Mouse (Mus musculus) kidney, postnatal 14 days (tissue): Measurements from ENCODE around the gene Paqr4.

Source experiments
- DNase-seq: peaks from one replicate; pipeline ENCODE4 v3.0.0; 2022; ENCODE audit warnings: mixed read lengths

The Paqr4 gene

DNA sequence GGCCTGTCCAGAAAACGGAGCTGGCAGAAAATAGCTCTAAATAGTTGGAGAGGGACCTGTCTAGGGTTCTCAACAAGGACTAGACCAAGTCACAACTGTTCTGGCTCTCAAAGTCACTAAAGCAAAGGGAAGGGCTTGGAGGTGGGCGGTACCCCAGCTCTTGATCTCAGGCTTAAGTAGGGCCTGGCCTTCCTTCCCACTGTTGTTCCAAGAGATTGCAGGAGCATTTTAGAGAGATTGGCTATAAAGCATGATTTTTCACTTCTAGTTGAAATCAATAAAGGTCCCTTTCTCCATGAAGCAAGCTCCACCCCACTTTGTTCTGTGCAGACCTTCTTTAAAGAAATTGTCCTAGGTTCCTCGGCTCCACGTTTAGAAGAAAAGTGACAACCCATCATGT lies 15.2 kb downstream of the Paqr4 start:
- DNase-seq, result no peak

DNA sequence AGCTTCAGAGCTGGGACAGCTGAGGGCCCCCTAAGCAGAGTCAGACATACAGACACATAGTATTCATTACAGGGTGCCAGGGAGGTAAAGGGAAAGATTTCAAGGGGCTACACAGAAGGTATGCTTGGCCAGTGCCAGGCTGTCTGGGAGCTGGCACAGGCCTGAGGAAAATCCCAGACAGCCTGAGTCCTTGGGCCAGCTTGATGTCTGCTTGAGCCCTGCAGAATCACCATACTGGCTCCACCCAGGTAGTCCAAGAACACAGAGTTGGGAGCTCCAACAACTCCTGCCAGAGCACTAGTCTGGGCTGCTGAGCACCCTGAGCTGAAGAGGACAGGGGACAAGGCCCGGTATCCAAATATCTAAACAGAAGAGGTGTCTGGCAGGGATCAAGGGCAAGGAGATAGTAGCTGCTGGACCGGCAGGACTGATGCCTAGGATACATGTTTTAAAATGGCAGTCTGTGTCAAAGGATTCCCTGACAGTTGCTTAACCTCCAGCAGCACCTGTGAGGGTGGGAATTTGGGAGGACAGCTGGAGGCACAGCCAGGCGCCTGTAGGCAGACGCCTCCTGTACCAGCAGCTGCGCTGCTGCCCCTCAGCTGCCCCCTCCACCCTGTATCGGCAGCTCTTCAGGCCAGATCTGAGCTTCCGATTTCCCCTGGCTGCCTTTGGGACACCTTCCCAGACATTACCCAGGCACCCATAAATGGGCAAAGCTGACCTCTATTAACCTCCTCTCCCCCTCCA lies 18.1 kb downstream of the Paqr4 start, which contains the start of gene 1520401A03Rik:
1520401A03Rik (minus strand) TSS at position 408 of the 750 bp plus-strand sequence.
- no peak for DNase-seq

DNA sequence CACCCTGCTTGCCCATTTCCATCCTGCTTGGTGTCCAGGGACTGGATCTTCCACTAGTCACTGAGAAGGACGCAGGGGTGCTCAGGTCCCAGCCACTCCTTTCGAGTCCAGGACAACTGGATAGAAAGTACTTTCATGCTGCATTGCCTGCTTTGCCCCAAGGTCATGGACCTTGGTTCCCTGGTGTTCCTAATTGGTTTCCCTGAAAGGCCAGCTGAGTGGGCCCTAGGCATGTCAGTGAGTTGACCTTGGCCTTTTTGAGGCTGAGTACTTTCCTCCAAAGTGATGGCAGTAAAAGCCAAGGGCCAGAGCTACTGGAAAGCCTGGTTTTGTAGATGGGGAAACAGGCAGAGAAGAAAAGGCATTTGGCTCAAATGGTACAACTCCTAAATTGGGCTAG lies 18.8 kb downstream of the Paqr4 start:
- no peak for DNase-seq

DNA sequence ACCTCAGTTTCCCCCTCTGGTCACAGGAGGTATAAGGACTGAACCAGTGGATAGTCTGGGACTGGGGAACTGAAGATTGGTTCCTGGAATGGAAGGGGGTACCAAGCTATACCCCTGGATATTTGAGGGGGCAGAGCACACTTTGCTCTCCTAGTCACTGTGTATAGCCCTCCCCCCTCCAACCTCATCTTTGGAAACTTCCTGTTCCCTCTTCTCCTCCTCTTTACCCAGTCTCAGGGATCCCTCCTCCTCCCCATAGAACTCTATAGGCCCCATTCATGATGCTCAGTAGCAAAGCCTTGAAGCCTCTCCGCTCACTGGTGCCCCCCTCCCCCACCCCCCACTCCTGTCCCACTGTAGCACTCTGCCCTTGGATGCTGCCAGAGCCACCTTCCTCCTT lies 21.2 kb downstream of the Paqr4 start:
- DNase-seq, result no peak

DNA sequence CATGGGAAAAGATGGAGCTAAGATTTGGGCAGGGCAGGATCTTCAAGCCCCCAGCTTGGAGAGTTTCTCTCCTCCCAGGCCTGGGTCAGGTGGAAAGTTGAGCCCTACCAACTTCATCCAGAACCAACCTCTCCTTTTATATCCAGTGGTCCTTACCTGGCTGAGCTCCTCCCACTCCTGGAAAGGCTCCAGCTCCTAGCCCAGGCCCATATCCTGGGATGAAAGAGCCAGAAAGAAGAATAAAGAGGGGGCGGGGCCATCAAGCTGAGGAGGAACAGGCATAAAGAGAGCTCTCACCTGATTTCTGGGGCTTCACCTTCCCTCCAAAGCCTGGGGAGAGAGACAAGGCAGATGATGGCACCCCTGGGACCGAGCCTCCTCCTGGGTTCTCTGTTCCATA lies 23.7 kb downstream of the Paqr4 start:
- DNase-seq, result no peak

DNA sequence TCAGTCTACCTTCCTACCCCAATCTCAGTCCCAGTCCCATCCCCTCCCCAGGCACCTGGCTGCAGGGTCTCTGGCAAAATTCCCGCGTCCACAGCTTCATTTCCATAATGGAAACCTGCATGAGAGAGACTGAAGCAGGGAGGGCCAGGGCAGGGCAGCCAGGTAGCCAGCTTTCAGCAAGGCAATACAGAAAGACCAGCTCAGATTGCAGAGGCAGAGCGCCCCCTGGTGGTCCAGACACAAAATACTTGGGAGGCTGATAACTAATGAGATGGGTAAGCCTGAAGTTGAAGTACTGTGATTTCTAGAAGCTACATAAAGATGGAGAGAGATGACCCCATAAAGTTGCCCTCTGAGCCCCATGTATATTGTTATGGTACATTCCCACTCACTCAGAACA lies 34.5 kb downstream of the Paqr4 start:
- peak; percentile 79 for DNase-seq

DNA sequence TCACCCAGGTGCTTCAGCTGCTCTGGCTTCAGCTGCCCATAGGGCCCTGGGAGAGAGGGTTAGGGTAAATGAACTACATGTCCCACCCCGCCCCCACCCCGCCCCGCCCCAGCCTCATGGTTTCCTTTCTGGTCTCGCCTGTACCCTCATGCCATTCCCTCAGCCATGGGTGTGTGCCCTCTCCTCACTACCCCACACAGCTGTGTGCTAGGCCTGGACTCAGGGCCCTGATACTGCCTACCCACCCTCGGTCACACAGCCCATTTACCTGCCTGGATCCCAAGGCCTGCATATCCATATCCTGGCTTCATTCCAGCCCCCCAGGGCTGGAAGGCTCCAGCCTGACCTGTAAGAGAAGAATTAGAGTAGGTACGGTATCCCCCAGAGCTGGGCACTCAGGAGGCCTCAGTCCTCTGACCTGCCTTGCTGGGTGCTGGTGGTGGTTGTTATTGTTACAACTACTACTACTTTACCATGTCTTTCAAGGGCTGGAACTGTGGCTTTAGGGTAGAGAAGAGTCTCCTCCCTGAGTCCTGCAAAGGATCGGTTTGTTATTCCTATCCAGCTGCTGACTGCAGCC lies 35.1 kb downstream of the Paqr4 start:
- no peak for DNase-seq

DNA sequence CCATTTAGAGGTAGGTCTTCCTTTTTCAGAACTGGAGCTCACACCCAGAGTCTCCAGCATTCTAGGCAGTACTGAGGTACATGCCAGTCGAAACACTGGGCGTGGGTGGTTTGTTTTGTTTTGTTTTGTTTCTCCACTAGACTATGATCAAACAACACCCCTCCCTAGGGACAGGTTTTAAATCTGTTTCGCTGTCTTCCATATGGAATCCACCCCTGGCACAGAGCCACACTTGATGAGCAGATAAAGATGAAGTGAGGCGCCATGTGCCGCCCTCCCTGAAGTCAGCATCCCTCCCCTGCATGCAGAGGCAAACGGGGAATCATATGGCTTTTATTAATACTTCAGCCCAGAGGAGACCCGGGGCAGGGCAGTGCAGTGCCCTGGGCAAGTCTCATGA lies 35.9 kb downstream of the Paqr4 start:
- no peak for DNase-seq

DNA sequence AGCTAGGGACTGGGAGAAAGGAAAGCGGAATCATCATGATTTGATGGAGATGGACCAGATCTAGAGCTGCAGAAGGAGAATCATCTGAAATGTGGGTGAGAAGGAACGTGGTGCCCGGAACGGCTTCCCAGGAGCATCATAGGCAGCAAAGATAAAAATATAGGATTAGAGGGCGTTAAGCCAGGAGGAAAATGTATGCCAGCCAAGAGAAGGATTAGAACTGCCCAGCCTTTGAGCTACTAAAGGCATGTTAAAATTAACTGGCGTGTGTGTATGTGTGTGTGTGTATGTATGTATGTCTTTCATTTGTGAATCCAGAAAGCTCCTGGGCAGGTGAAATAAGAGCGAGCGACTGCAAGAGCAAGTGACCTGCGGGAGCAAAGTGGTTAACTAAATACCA lies 37.4 kb downstream of the Paqr4 start:
- DNase-seq, result no peak

DNA sequence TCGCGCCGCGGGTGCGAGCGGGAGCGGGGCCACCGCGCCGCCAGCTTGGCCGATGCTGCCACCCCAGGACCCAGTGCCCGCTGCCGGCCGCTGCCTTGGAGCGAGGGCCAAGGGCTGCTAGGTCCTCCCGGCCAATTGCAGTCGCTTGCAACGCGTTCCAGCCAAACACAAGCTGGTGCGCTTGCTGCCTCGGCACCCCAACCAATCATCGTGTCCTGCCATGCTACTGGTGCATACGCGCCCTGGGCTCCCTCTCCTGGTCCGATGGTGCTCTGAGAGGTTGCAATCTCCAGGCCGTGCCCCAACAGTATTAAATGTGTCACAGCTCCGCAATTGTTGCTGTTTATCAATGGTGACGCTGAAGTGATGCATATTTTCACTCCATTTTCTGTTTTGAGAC lies 40.6 kb downstream of the Paqr4 start:
- peak; percentile 95 for DNase-seq

DNA sequence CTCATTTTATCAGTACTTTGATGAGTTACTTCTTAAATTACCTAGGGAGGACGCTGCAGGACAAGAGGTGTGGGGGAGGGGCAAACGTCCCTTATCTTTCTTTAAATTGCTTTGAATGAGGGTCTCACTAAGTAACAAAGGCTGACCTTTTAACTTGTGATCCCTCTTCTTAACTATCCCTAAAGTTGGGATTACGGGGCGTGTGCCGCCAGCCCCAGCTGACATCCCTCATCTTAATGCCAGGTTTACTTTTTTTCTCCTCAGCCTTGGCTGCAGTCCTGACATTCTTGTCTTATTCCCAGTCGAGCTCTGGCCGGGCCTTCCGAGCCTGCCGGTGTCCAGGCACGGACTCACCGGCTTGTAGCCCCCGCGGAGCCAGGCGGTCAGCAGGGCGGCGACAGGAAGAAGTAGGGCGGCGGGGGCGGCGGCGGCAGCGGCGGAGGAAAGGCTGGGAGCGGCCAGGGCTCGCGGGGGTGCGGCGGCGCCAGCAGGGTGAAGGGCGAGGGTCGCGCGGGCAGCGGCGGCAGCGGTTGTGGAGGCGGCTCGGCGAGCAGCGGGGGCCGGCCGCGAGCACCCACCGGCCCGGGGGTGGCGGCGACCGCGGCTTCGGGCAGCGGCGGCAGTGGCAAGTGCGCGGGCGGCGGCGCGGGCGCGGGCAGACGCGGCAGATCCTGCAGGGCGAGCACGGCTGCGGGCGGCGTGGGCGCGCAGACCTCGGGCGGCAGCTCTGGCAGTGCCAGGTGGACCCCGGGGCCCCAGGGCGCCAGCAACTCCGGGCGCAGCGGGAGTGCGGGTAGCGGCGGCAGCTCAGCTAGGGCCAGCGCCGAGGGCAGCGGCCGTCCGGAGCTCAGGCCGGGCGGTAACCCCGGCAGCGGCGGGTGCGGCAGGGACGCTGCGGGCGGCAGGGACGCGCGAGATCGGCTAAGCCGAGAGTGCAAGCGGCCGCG lies 41.3 kb downstream of the Paqr4 start:
- DNase-seq, result peak; percentile 51

DNA sequence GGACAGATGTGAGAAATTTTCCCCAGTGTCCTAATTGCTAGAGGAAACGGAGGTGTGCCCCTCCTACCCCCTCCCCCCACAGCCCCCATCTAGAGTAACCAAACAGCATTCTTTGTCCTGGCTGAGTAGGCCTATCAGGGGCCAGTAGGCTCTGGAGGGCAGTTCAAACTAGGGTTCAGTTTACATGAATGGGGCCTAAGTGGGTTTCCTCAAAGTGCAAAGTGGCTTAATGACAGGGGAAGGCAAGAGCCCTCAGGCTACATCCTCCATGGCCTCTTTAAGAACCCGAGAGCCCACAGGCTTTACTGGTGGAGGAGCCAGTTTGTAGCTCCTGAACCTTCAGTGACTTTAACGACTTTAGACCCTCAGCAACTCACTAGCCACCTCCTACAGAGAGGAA lies 44.9 kb downstream of the Paqr4 start:
- DNase-seq, result no peak

DNA sequence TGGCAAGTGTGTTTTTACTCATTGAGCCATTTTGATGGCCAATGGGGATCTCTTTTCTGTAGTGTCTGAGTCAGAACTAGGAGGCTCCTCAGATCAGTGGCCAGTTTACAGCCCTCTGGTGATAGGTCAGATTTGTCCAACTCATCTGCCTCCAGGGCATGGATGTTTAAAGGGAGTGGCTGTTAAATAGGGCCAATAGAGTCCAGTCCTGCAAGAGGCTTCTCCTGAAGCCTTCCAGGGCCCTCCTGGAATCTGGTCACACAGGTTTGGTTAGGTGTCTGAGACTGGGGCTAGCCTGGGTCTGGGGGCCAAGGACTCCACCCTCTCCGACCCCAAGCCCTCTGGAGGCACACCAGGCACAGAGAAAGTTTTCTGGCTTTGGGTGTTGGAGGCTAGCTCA lies 46.2 kb downstream of the Paqr4 start:
- no peak for DNase-seq
